Mouse (Mus musculus) T-helper 1 cell (primary cell): ENCODE data around the gene Gm28053.
"Not testable (repeated sequence)": the region's sequence is repeated elsewhere in the genome, so short reads cannot be mapped to it uniquely, and the experiment has no call there.

ENCODE experiments used
- in situ Hi-C: fragments of 300-600 bp; cut with MboI, MseI; formaldehyde crosslinking; loops from one replicate; pipeline ENCODE4 v1.15.1; 2025; ENCODE audit warnings: high pct_unique_total_duplicates

Gene Gm28053

DNA sequence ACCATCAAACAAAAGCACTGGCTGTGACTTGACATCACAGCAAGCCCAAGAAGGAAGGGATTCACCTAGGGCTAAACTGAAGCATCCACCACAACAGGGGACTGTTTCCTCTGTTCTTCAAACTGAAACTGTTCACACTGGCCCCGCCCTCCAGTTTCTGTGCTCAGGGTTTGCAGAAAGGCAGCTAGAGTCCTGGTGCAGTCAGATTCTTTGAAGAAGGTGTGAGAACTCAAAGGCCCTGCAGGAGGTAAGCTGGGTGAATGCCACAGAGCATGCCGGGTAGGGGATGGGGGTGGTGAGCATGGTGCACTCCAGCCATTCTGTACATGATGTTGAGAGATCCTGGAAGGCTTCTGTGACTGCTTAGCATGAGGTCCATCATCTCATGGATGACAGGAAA lies at the start of gene Gm28053, which contains the start of gene Gimap7:
Gene Gm28053 (plus strand): TSS at position 153 of the 400 bp plus-strand sequence.
Gene Gimap7 (plus strand): TSS at position 167 of the 400 bp plus-strand sequence.
- in situ Hi-C loops, result loop anchor here (25.0 kb wide), 2 partner anchors 956 to 1056 kb away; no protein-coding TSS in a partner anchor

DNA sequence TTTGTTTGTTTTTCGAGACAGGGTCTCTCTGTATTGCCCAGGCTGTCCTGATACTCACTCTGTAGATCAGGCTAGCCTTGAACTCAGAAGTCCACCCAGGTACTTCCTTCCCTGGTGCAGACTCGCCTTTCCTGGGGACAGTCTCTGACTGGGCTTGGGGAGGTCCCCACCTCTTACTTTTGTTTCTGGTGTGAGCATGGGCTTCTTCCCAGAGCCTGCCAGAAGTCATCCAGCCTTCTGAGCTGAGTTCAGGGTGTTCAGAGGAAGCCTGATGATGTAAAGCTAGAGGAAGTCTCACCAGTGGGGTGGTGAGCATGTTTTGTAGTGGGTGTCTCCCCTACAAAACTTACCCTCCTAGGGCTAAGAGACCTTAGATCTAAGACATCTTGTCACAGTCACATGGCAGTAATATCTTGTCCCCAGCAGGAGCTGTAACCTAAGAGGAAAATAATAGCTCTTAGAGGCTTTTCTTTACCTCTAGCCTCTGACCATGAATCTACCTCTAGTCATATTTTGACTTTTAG lies 48.9 kb upstream of the Gm28053 start:
- in situ Hi-C loops, result no loop called here

DNA sequence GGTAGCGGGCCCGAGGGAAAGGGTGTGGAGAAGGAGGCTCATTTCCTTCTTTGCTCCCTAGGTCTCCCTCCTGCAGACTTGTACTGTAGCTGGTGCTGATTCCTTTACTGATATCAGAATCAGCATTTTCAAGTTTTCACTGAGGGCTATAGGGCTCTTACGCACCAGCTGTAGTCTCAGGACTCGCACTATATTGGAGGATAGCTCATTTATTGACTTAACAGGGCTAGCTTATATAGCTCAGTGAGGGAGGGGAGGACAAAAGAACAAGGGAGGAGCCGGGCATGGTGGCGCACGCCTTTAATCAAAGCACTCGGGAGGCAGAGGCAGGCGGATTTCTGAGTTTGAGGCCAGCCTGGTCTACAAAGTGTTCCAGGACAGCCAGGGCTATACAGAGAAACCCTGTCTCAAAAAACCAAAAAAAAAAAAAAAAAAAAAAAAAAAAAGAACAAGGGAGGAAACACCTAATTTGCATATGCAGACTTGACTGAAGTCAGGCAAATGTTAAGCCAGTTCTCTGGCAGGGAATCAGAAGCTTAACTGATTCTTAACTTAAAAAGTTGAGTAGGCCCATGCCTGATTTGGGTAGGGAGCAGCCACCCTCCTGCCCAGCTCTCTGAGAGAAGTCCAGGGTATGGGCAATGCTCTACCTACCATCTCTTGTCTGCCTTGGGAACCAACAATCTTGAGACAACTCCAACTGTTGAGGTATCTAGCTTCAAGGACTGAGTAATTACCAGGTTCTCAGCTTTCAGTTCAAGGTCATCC lies 43.9 kb upstream of the Gm28053 start:
- in situ Hi-C loops, result no loop called here

DNA sequence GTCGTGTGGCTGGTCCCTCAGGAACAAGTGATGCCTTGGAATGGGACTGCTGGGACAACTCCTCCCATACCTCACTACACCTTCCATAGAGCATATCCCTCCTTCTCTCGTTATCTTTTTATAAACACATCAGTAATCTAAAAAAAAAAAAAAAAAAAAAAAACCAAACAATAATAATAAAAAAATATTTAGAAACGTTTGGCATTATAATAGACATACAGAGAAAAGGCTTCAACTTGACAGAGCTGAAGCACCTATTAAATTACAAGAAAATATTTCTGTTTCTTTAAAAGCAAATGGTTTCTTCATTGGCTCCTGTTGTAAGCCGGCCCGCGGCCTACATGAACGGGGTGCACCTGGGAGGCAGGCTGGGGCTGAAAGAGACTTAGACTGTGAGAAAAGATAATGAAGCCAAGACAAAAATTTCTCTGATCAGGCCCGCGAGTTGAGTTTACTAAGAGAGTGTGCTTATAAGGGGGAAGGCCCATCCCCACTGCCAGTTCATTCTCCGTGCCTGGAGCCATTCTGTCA lies 42.9 kb upstream of the Gm28053 start:
- in situ Hi-C loops, result no loop called here

DNA sequence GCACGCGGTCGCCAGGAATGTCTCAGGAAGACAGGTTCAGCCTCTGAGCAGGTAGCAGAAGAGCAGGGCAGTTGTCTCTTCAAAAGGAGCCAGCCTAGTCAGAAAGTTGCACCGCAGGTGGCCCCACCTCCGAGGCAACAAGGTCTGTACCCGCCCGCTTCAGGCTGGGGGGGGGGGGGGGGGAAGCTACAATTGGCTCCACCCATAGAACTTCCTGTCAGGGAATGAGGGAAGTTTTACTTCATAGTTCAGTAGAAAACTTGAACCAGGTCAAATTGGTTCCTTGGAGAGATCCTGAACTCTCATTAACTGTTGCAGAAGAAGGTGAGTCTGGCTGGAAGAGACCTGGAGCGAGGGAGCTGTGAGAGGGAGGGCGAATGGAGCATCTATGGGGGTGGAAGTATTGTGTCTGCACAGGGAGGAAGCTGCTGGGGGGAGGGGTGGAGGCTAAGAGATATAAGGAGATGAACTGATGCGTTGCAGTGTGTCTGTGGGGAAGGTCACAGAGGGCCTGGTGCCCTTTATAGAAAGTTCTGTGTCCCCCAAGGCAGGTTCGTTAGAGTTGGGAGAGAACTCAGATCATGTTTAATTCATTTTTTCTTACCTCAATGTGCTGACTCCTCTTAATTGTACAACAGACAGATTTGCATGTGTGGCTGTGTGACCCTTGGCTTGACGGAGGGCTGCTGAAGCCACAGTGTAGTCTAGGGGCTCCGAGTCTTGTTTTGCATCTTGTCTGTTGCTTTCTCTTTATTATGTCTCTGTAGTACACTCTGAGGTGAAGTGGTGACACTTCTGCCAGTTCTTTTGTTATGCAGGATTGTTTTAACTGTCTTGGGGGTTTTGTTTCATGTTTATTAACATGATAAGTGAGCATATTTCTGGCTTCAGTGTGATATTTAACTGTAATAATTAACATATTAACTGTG lies 42.2 kb upstream of the Gm28053 start, which contains the start of gene Gimap9:
Gene Gimap9 (plus strand): TSS at position 199 of the 929 bp plus-strand sequence.
- in situ Hi-C loops, result no loop called here

DNA sequence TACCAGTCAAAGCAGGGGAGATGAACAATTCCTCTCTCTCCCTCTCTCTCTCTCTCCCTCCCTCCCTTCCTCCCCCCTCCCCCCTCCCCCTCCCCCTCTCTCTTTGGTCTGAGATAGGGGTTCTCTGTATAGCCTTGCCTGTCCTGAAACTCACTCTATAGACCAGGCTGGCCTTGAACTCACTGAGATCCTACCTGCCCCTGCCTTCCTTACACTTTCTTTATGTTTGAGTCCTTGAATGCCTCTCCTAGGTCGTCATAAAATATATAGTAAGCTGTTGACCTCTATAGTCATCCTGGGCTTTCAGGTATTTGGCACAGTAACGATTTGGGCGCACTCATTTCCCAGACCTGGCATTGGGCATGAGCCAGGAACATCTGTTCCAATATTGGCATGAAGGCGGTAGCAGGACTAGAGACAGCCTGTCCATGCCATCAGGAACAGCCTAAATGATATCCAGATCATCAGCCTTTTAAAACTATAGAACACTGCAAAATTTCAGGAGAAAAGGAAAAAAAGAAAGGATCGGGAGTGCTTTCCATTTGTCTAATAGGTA lies 41.5 kb upstream of the Gm28053 start:
- in situ Hi-C loops, result no loop called here

DNA sequence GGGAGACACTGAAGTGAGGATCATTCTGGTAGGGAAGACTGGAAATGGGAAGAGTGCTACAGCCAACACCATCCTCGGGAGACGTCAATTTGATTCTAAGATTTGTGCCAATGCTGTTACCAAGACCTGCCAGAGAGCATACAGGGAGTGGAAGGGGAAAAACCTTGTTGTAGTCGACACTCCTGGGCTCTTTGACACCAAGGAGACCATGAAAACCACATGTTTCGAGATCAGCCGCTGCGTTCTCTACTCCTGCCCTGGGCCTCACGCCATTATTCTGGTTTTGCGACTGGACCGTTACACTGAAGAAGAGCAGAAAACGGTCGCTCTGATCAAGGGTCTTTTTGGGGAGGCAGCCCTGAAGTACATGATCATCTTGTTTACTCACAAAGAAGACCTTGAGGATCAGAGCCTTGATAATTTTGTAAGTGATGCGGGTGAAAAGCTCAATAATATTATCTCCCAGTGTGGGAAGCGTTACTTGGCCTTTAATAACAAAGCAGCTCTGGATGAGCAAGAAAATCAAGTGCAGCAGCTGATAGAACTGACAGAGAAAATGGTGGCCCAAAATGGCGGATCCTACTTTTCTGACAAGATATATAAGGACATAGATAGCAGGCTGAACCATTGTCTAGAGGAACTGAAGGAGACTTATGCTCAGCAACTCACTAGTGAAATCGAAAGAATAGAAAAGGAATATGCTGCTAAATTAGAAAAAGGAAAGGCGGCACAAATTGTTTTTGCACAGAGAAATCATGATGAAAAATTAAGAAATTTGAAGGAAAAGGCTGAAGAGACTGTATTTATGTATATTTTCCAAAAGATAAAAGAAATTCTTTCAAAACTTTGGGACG lies 40.7 kb upstream of the Gm28053 start:
- in situ Hi-C loops, result no loop called here

DNA sequence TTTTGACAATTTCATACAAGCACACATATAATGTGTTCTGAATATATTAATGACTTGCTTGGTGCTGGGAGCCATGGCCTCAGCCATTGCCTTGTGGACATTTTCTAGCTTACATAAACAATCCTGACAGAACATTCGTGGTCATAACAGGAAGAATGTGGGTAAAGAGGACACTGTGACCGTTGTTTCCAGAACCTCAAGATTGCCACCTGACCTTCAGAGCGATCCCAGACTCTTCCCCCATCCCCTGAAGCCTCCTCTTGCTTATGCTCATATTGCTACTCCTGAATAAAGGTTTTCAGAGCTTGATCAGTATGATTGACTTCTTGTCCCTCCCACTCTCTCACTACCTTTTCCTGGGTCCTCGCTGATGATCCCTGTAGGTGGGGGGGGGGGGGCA lies 40.0 kb upstream of the Gm28053 start:
- in situ Hi-C loops, result no loop called here

DNA sequence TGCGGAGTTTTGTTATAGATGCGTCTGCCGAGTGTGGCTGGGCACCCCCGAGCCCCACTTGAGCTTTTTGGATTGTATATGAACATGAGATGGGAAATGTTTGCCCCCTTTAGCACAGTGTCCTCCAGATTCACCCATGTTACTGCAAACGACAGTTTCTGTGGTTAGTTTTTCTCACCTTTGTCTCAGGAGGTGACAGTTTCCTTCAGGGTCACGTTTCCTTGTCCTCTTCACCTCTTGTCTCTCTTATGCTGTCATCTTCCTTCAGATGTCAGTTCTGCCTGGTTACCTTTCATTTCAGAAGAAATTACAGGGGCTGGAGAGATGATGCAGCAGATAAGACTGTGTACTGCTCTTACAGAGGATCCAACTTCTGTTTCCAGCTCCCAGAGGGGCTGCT lies 38.7 kb upstream of the Gm28053 start:
- in situ Hi-C loops, result no loop called here

DNA sequence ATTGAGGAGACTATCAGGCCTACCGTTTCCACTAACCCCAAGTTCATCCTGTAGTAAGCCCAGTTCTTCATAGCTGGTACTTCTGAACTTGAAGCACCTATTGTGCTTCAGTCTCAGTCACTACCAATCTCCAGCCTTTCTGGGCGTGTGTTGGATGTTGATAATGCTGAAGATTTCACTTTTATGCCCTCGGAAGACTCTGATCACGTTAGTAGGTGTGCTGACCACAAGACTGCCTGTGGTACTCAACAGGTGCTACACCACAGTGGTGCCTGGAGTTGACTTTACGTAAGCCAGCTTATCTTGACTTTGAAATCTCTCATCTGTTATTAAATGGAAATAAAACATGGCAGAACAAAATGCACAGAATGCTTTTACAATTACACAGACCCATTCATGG lies 38.0 kb upstream of the Gm28053 start:
- in situ Hi-C loops, result no loop called here

DNA sequence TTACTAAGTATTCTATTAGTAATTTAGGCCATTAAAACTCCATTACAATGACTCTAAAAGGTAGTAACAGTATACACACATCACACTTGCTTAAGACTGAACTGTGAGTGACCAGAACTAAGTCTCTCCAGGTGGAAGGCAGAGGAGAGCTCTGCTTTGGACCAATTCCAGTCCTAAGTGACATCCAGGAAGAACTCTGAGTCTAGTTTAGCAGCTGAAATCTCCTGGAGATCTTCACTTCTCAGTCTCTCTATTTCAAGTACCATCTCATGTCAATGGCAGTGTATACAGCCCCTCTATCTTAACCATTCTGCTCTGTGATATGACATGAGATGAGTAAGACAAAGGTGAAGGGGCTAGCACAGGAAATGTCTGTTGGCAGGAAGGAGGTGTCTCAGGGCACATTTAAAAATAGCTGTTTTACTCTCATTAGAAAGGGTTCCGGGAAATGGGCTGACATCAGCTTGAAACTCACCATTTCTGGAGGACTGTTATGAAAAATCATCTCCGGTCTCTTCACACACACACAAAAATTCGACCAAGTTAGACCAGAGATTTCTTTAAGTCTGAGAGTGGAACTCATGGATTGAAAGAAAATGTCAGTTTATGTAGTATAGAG lies 36.8 kb upstream of the Gm28053 start:
- in situ Hi-C loops, result no loop called here

DNA sequence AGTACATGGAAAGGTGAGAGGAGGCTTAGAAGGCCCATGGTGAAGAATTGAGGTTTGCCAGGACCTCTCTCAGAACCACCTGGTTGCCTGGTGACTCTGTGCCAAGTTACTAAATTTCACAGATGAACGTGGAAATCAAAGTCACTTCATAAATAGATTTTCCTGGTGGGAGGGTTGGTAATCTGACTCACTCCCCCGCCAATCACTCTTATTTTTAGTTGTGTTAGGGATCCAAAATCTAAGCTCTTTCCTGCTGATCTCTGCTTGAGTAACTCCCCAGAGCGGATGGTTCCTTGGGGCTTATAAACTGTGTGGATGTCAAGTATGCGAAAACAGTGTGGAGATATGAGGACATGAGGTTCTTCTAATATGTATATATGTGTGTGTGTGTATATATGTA lies 36.1 kb upstream of the Gm28053 start:
- in situ Hi-C loops, result no loop called here

DNA sequence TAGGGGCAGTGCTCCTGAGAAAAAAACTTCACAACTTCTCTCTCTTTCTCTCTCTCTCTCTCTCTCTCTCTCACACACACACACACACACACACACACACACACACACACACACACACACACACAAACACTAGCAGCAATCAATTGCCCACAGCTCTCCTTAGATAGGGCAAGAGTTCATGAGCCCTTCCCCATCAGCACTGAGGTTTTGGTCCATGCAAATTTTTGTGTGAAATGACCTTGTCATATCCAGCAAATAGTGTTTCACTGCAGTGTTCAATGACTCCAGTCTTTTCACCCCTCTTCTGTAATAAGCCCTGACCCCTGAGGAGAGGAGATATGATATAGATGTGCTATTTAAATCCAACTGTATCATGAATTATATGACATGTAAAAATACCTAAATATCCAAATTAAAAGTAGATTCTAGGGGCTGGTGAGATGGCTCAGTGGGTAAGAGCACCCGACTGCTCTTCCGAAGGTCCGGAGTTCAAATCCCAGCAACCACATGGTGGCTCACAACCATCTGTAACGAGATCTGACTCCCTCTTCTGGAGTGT lies 35.1 kb upstream of the Gm28053 start:
- in situ Hi-C loops, result not testable (repeated sequence)

DNA sequence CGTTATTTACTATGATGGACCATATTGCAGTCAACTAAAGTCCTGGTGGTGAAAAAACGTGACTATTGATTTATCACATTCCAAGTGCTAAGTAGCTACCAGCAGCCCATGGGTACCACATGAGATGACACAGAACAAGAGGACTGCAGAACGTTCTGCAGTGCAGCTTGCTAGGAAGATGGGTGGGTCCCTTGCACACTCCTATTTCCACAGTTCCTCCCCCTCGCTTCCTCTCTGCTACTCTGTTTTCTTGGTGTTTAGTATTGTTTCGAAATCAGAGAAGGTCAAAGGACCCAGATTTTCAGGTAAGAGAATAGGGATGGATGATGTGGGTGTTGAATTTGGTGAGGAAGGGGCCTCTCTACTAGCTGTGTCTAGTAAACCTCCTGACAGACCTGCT lies 34.1 kb upstream of the Gm28053 start, which contains the start of gene Gimap4:
Gene Gimap4 (plus strand): TSS at position 231 of the 400 bp plus-strand sequence.
- in situ Hi-C loops, result no loop called here

DNA sequence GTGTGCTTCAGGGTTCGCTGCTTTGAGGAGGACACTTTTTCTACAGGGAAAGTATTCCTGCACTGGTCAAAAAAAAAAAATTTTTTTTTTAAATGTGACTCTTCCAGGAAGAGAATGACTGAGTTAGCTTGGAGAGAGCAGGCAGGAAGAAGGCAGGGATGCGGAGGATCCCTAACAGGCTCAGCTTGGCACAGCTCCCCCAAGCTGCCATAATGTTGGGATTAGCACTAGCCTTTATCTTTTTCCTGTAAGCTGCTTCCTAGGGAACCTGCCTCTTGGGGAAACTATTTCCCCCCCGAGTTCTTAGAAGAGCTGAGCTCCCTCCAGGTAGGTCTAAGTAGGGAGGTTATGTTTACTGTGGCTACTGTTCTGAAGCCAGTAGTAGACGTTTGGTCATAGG lies 33.6 kb upstream of the Gm28053 start:
- in situ Hi-C loops, result no loop called here

DNA sequence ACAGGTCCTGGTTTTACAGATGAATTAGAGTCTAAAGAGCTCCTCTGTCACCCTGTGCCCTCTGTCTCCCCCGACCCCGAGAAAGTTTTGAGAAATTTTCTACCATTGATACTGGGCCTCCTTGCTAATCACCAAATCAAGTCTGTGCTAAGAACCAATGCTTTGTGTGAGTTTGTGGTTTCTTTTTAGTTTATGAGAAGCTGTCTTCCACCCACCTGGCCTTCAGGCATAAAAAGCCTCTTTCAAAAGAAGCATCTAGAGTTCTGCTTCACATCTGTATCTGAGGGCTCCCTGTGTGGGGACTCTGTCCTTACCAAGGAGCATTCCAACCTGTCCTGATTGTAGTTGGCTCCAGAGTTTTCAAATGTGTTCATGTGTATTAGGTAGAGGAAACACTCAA lies 33.2 kb upstream of the Gm28053 start:
- in situ Hi-C loops, result no loop called here

DNA sequence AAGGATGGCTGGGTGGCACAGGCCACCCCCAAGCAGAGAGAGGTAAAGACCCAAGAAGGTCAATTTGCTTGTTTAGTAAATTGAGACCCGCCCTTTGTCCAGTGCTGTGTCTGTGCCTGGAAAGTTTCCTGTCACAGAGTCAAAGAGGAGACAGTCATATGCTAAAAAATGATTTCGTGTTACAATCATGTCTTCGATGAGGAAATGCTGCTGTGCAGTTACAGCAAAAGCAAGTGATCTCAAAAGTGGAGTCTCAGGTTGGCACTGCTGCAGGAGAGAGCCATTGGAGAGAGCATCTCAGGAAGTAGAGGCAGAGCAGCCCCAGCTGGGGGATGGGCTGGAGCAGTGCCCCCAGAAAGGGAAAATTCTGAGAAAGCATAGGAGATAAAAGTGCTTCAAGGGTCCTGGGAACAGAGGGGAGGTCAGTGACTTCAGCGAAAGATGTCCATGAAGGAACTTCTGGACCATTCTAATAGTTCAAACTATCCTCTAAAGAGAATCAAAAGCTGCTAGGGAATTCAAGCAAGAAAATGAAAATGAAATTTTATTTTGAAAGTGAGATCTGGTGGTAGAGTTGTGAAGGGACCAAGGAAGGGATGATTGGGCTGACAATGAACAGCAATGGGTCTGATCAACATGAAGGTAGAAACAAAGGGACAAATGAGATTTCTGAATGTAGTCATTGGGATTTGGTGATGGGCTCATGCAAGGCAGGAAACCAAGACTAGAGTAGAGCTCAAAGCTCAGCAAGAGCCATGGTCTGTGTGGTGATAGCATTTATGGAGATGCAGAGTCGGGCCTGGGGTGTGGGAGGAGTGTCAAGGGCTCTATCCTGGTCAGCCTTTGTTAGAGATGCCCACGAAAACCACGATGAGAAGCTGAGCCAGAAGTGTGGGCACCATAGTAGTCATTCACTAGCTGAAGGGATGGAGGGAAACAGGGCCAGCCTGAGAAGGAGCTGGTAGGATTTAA lies 32.4 kb upstream of the Gm28053 start:
- in situ Hi-C loops, result no loop called here

DNA sequence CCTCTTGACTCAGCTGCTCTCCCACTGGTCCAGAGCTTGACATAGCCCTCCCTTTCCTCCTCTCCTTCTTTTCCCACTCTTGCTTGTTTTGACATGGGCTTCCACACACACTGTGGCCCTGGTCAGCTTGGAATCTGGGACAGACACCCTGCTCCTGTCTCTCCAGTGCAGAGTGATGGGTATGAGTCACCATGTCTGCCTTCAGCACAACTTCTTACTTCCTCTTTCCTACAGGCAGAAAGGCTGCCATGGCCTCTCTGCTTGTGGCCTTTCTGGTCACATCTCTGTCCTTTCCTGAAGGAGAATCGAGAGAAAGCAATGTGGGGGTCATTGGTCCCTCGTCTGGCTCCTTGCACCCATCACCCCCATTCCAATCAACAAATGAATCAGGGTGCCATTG lies 31.3 kb upstream of the Gm28053 start:
- in situ Hi-C loops, result no loop called here

DNA sequence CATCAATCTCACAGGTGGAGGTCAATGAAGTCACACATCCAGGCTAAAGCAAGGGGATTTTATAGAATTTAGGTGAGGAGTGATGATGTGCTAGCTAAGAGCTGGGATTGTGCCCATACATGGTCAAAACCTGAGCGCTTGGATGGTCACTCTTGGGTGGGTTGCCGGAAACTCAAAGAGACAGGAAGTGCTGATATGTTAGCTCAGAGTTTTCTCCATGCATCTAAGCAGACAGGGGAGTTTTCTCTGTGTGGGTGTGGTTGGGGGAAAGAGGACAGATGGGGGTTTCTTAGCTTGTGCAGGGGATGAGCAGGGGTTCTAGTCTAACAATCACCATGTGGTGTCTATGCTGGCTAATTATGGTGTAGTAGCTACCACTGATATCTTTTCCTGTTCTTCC lies 29.1 kb upstream of the Gm28053 start:
- in situ Hi-C loops, result no loop called here
